Mouse (Mus musculus) lung, postnatal 0 days (tissue): ENCODE results near the gene Emc3. TPM values are rescaled to one million over a fixed set of nuclear protein-coding genes. Genes with fewer than 3 reads are reported as not detected.

Experiments used
- ATAC-seq: fragments of 200-750 bp; cut with Nextera tagmentation; 2 replicates; pipeline ENCODE4 v1.8.0; 2017; ENCODE audit warnings: moderate library complexity
- DNase-seq: peaks from one replicate; pipeline ENCODE4 v3.0.0-alpha.2; 2016; ENCODE audit warnings: low spot score
- H3K27ac ChIP-seq: fragments of 300-500 bp; sonication (generic); 2 replicates; pipeline ENCODE4 v1.5.1; 2014; ENCODE audit warnings: antibody characterized with exemption, mild to moderate bottlenecking, low read length, mixed read lengths
- H3K27me3 ChIP-seq: fragments of 300-500 bp; sonication (generic); replicated peaks from 2 replicates; pipeline ENCODE4 v1.6.1; 2014; ENCODE audit warnings: low read length, mixed read lengths; ENCODE audit not compliant: insufficient read depth
- H3K36me3 ChIP-seq: fragments of 300-500 bp; sonication (generic); 2 replicates; pipeline ENCODE4 v1.6.1; 2014; ENCODE audit warnings: low read length, mixed read lengths; ENCODE audit not compliant: insufficient read depth
- H3K4me1 ChIP-seq: fragments of 300-500 bp; sonication (generic); 2 replicates; pipeline ENCODE4 v1.6.1; 2014; ENCODE audit warnings: antibody characterized with exemption, low read depth, low read length, mixed read lengths; ENCODE audit not compliant: insufficient read depth
- H3K4me2 ChIP-seq: fragments of 300-500 bp; sonication (generic); replicated peaks from 2 replicates; pipeline ENCODE4 v1.6.1; 2014; ENCODE audit warnings: low read depth, mild to moderate bottlenecking, low read length, moderate library complexity, mixed read lengths
- H3K4me3 ChIP-seq: fragments of 300-500 bp; sonication (generic); 2 replicates; pipeline ENCODE4 v1.5.1; 2014; ENCODE audit warnings: low read depth, low read length
- H3K9ac ChIP-seq: fragments of 300-500 bp; sonication (generic); replicated peaks from 2 replicates; pipeline ENCODE4 v1.6.1; 2014; ENCODE audit warnings: low read depth, mild to moderate bottlenecking
- H3K9me3 ChIP-seq: fragments of 300-500 bp; sonication (generic); 2 replicates; pipeline ENCODE4 v1.6.1; 2016; ENCODE audit warnings: low read length, mixed read lengths
- CTCF ChIP-seq: IDR thresholded peaks from 2 replicates; pipeline ENCODE4 v1.5.1; 2016; ENCODE audit warnings: antibody characterized with exemption, mild to moderate bottlenecking
- EP300 ChIP-seq: IDR thresholded peaks from 2 replicates; pipeline ENCODE4 v1.6.1; 2016; ENCODE audit warnings: antibody characterized with exemption, mild to moderate bottlenecking, control low read depth
- WGBS: fragments of 180-500 bp; shearing (Covaris S2); extraction: QIAGEN DNeasy Blood & Tissue Kit; methylation state at CpG from one replicate; pipeline ENCODE4 v1.1.7; 2014; 5-methylcytosine and 5-hydroxymethylcytosine counted together
- polyA plus RNA-seq: library from polyadenylated mRNA; unstranded; fragments of >200 nt; fragmentation: Nextera tagmentation; extraction: Ambion mirVana; gene quantifications from 2 replicates; pipeline ENCODE4 v1.2.1, GENCODE M21; 2015

The Emc3 gene
- polyA plus RNA-seq, 1 experiment from 2014 or later, result 93.7 TPM

DNA sequence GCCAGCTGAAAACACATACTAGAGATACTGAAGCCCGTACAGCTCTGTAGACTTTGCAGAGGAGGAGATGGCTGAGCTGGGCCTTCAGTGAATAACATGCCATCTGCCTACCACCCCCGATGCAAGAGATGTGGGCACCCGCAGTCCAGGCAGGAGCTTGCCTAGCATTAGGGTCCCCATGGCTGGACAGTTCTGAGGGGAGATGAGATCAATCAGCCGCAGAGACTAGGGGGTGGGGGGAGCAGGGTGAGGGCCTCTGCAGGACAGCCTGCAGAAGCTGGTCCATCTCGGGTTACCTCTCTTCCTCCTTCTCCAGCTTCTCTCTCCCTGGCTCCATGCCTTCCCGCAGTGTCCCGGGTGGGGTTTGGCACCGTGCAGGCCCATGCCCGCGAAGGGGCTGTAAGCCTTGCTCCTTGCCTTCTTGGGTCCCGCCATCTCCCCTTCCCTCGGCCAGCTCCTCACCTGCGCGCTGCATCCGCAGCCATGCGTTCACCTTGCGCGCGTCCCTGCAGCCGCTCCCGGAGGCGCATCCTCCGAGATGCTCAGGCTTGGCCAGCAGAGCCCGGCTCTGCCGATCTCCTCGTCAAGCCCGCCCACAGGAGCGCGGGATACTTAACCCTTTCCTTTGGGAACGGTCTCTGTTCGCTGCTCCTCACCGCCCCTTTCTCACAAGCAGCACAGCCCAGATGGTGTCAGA lies 29.9 kb downstream of the Emc3 start, which contains the start of gene Prrt3:
Gene Prrt3, minus strand, starts transcription at position 544 of the 697 bp plus-strand sequence.
- WGBS, result 5% methylated on average over 23 of the region's 32 CpGs

DNA sequence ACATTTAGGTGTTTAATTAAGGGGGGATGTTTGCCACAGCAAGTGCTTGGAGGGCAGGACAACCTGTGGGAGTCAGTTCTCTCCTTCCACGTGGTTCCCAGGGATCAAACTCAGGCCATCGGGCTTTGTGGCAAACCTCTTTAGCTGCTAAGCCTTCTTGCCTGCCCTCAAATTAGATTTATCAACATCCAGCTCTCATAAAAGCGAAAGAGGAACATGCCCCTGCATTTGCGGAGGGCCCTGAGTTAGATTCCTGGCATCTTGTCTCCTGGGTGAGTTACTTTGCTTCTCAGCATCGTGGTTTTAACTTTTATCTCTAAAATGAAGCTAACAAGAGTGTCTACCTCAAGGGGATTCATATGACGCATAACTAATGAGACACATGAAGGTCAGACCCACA lies 32.1 kb downstream of the Emc3 start:
- TF ChIP-seq CTCF (no peak), EP300 (no peak)
- ATAC-seq (no peak), DNase-seq (no peak)
- Histone ChIP-seq H3K27me3 (0 out of 2 replicates have a peak, but pooled peaks cover 7% of the 10 kb centered on the region), H3K4me3 (no peak overlapping the region), H3K9ac (no peak overlapping the region), H3K27ac (no peak overlapping the region), H3K36me3 (no peaks in the 10 kb centered on the region), H3K9me3 (no peaks in the 10 kb centered on the region), H3K4me1 (no peaks in the 10 kb centered on the region), H3K4me2 (no peak overlapping the region)
- 70% methylated on average over 6 of the region's 6 CpGs for WGBS

More for the DNA sequence above, 29.9 kb downstream of the Emc3 start, which contains the start of gene Prrt3:
- no peaks in the 10 kb centered on the region for H3K9me3 ChIP-seq
- H3K27ac ChIP-seq, result no peak within 1 kb of the TSS
- no peak within 1 kb of the TSS for H3K4me2 ChIP-seq
- DNase-seq, result no peak
- no peak for TF ChIP-seq EP300
- no peak within 1 kb of the TSS for H3K4me3 ChIP-seq
- H3K27me3 ChIP-seq, result 0 out of 2 replicates have a peak, but pooled peaks cover 7% of the 10 kb centered on the region
- no peaks in the 10 kb centered on the region for H3K4me1 ChIP-seq
- no peak within 1 kb of the TSS for H3K9ac ChIP-seq
- no peak for ATAC-seq
- no peaks in the 10 kb centered on the region for H3K36me3 ChIP-seq

DNA sequence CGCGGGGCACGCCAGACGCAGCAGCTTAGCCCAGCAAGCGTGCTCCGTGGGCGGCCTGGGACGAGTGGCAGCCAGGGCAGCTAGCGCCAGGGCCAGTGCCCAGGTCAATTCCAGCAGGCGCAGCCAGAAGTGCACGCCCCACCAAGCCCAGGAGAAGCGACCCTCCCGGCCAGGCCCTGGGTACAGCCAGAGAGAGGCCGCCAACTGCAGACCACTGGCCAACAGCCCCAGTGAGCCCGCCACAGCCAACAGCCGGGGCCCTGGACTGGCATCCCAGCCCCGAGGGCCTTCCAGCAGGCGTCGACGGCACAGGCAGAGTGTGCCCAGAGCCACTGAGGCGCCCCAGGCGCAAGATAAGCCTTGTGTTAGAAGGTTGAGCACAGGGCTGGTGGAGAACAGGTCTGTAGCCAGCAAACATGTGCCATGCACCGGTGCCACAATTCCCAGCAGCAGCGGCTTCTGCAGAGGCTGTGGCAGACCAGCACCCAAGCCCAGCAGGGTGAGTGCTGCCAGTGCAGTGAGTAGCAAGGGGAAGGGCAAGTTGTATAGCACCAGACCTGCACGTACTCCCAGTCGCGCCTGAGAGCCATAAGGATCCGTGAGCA lies 36.3 kb downstream of the Emc3 start:
- ATAC-seq (no peak), DNase-seq (no peak)
- peaks cover 4% of the 10 kb centered on the region; the same call in 1 of the 2 replicates for H3K36me3 ChIP-seq
- no peak overlapping the region for H3K9ac ChIP-seq
- peak overlapping the region; percentile 38 for H3K4me3 ChIP-seq
- H3K27me3 ChIP-seq, result no peaks in the 10 kb centered on the region
- H3K4me1 ChIP-seq, result no peaks in the 10 kb centered on the region
- H3K27ac ChIP-seq, result no peak overlapping the region
- 34% methylated on average over 26 of the region's 28 CpGs for WGBS
- H3K4me2 ChIP-seq, result peak overlapping the region; percentile 57
- no peaks in the 10 kb centered on the region for H3K9me3 ChIP-seq
- TF ChIP-seq EP300 (no peak), CTCF (no peak)

DNA sequence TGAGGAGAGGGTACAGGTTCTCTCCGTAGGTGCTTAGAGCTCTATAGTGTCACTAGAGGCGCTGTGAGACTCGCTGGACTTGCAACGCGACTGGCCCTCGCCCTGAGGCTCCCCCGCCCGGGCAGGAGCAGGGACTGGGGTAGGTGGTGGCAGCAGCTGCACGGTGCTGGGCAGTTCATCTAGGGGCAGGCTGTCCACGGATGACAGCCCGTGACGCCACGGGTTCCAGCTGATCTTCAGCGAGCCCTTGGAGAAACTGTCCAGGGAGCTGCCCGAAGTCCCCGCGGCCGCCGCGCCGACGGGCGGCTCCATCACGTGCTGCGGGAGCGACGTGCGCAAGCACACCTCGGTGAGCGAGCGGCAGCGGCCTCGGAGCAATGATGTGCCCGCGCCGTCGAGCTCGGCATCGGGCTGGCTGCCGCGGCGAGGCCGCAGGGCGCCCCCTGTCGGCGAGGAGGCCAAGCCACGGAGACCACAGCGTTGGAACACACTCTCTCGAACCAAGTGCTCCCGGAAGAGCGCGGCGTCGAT lies 37.1 kb downstream of the Emc3 start:
- Histone ChIP-seq H3K9ac (0 out of 2 replicates have a peak overlapping the region, but pooled peaks have one; percentile 3), H3K36me3 (peaks cover 4% of the 10 kb centered on the region; the same call in 1 of the 2 replicates), H3K27me3 (no peaks in the 10 kb centered on the region), H3K4me1 (no peaks in the 10 kb centered on the region), H3K27ac (no peak overlapping the region; the same call in 1 of the 2 replicates), H3K9me3 (no peaks in the 10 kb centered on the region), H3K4me3 (peak overlapping the region; percentile 38), H3K4me2 (peak overlapping the region; percentile 57)
- TF ChIP-seq EP300 (no peak), CTCF (peak; percentile 80)
- DNase-seq, result peak; percentile 85
- 2% methylated on average over 48 of the region's 54 CpGs for WGBS
- peak; percentile 92 for ATAC-seq

DNA sequence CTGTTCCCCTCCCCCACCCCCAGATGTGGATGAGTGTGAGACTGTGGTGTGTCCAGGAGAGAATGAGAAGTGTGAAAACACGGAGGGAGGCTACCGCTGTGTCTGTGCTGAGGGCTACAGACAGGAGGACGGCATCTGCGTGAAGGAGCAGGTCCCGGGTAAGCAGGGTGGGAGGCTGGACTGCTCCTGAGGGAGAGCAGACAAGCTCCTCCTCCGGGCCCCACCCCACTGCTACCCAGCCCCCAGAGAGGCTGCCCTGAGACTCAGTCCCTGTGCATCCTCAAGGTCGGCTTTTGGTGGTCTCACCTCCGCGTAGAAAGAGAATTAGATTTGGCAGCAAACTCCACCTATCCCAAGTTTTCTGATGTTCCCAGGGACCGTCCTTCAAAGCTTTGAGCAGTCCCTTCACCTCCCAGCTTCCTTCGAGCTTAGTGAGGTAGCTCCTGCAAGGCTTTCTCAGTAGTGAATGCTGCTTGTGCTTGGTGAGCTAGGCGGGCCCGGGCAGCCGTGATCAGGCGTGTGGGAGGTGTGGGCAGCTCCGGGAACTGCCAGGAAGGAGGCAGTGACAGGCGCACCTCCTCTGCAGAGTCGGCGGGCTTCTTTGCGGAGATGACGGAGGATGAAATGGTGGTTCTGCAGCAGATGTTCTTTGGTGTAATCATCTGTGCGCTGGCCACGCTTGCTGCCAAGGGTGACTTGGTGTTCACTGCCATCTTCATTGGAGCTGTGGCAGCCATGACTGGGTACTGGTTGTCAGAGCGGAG lies 39.2 kb downstream of the Emc3 start:
- H3K4me3 ChIP-seq, result no peak overlapping the region
- peaks cover 4% of the 10 kb centered on the region; the same call in 1 of the 2 replicates for H3K36me3 ChIP-seq
- DNase-seq (no peak), ATAC-seq (no peak)
- no peak overlapping the region for H3K27ac ChIP-seq
- no peak overlapping the region for H3K9ac ChIP-seq
- no peak for TF ChIP-seq CTCF
- TF ChIP-seq EP300, result no peak
- 73% methylated on average over 24 of the region's 24 CpGs for WGBS
- H3K9me3 ChIP-seq, result no peaks in the 10 kb centered on the region
- no peaks in the 10 kb centered on the region for H3K27me3 ChIP-seq
- H3K4me2 ChIP-seq, result no peak overlapping the region
- no peaks in the 10 kb centered on the region for H3K4me1 ChIP-seq

DNA sequence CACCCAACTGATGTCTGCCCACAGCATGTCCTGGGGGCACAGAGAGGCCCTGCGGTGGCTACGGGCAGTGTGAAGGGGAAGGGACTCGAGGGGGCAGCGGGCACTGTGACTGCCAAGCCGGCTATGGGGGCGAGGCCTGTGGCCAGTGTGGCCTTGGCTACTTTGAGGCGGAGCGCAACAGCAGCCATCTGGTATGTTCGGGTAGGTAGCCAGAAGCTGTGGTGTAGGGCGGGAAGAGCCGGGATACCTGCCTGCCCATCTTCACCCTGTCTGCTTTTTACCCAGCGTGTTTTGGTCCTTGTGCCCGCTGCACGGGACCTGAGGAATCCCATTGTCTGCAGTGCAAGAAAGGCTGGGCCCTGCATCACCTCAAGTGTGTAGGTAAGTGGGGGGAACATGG lies 42.0 kb downstream of the Emc3 start:
- WGBS, result 94% methylated on average over 14 of the region's 14 CpGs
- ATAC-seq, result no peak

More for the DNA sequence above, 42.0 kb downstream of the Emc3 start:
- no peak for DNase-seq
- Histone ChIP-seq H3K4me1 (no peaks in the 10 kb centered on the region), H3K9ac (no peak overlapping the region), H3K4me2 (no peak overlapping the region), H3K36me3 (peaks cover 4% of the 10 kb centered on the region; the same call in 1 of the 2 replicates), H3K27me3 (no peaks in the 10 kb centered on the region), H3K9me3 (no peaks in the 10 kb centered on the region), H3K4me3 (no peak overlapping the region), H3K27ac (no peak overlapping the region)
- TF ChIP-seq CTCF (no peak), EP300 (no peak)
